Mouse (Mus musculus) limb, embryonic 11.5 days (tissue): ENCODE data around the gene Hcn2. TPM values are rescaled to one million over a fixed set of nuclear protein-coding genes. Genes with fewer than 3 reads are reported as not detected.

Source experiments
- ATAC-seq: fragments of 200-750 bp; cut with Nextera tagmentation; 2 replicates; pipeline ENCODE4 v1.8.0; 2017; ENCODE audit warnings: low read depth; ENCODE audit not compliant: insufficient number of reproducible peaks, low FRiP score, low TSS enrichment
- DNase-seq: peaks from one replicate; pipeline ENCODE4 v3.0.0-alpha.2; 2015; ENCODE audit warnings: low spot score
- H3K27ac ChIP-seq: fragments of 300-500 bp; sonication (generic); replicated peaks from 2 replicates; pipeline ENCODE4 v1.5.1; 2014; ENCODE audit warnings: low read depth, mild to moderate bottlenecking, low read length
- H3K27me3 ChIP-seq: fragments of 300-500 bp; sonication (generic); 2 replicates; pipeline ENCODE4 v1.6.1; 2014; ENCODE audit warnings: mild to moderate bottlenecking, low read length, mixed read lengths; ENCODE audit not compliant: control insufficient read depth, insufficient read depth
- H3K36me3 ChIP-seq: fragments of 300-500 bp; sonication (generic); 2 replicates; pipeline ENCODE4 v1.6.1; 2014; ENCODE audit warnings: mild to moderate bottlenecking, low read length, moderate library complexity, mixed read lengths; ENCODE audit not compliant: control insufficient read depth, insufficient read depth
- H3K4me1 ChIP-seq: fragments of 300-500 bp; sonication (generic); 2 replicates; pipeline ENCODE4 v1.6.1; 2014; ENCODE audit warnings: low read length, mixed read lengths; ENCODE audit not compliant: control insufficient read depth, insufficient read depth
- H3K4me2 ChIP-seq: fragments of 300-500 bp; sonication (generic); 2 replicates; pipeline ENCODE4 v1.6.1; 2014; ENCODE audit warnings: low read depth, mild to moderate bottlenecking, moderate library complexity; ENCODE audit not compliant: severe bottlenecking
- H3K4me3 ChIP-seq: fragments of 300-500 bp; sonication (generic); 2 replicates; pipeline ENCODE4 v1.5.1; 2014; ENCODE audit warnings: low read depth, low read length
- H3K9ac ChIP-seq: fragments of 300-500 bp; sonication (generic); 2 replicates; pipeline ENCODE4 v1.6.1; 2014; ENCODE audit warnings: mild to moderate bottlenecking, low read length
- H3K9me3 ChIP-seq: fragments of 300-500 bp; sonication (generic); 2 replicates; pipeline ENCODE4 v1.6.1; 2016; ENCODE audit warnings: low read length; ENCODE audit not compliant: control insufficient read depth
- WGBS: fragments of 180-500 bp; shearing (Covaris S2); extraction: QIAGEN DNeasy Blood & Tissue Kit; methylation state at CpG from one replicate; pipeline ENCODE4 v1.1.7; 2014; 5-methylcytosine and 5-hydroxymethylcytosine counted together
- polyA plus RNA-seq: library from polyadenylated mRNA; unstranded; fragments of >200 nt; fragmentation: Nextera tagmentation; extraction: Ambion mirVana; gene quantifications from 2 replicates; pipeline ENCODE4 v1.2.1, GENCODE M21; 2014

Gene Hcn2
- not detected in 2 replicates for polyA plus RNA-seq

GRCm38 (mm10) chr10:79716254-79716987, at the start of gene Hcn2:
Gene Hcn2 (plus strand): TSS chr10:79716634.
- 3% methylated on average over 33 of the region's 91 CpGs for whole genome bisulfite sequencing
- H3K27ac ChIP-seq: no peak within 1 kb of the TSS
- no peak for DNase-seq

DNA sequence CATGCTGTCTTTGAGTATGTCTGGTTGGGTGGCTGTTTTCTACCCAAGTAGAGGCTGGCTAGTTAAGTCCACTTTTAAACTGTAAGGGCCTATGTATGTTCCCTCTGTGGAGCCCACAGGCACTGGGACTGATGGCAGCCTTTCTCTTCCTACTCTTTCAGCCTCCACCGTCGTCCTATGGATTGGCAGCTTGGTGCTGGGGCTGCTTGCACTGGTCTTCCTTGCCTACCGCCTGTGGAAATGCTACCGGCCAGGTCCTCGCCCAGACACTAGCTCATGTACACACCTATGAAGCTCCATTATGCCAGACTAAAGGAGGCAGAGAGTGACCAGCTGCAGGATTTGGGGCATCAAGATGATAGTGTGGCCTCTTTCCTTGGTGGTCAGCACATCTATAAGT, 48.4 kb upstream of the Hcn2 start:
- H3K9me3 ChIP-seq: no peaks in the 10 kb centered on the region

More at GRCm38 (mm10) chr10:79716254-79716987, at the start of gene Hcn2:
- no peak for ATAC-seq
- H3K9ac ChIP-seq: peak within 1 kb of the TSS; percentile 40; the same call in 1 of the 2 replicates
- peaks cover 11% of the 10 kb centered on the region for H3K4me1 ChIP-seq
- peak within 1 kb of the TSS; percentile 88 for H3K4me2 ChIP-seq
- H3K9me3 ChIP-seq: no peaks in the 10 kb centered on the region
- H3K36me3 ChIP-seq: peaks cover 4% of the 10 kb centered on the region; the same call in 1 of the 2 replicates
- H3K4me3 ChIP-seq: peak within 1 kb of the TSS; percentile 39
- peaks cover 47% of the 10 kb centered on the region for H3K27me3 ChIP-seq

DNA sequence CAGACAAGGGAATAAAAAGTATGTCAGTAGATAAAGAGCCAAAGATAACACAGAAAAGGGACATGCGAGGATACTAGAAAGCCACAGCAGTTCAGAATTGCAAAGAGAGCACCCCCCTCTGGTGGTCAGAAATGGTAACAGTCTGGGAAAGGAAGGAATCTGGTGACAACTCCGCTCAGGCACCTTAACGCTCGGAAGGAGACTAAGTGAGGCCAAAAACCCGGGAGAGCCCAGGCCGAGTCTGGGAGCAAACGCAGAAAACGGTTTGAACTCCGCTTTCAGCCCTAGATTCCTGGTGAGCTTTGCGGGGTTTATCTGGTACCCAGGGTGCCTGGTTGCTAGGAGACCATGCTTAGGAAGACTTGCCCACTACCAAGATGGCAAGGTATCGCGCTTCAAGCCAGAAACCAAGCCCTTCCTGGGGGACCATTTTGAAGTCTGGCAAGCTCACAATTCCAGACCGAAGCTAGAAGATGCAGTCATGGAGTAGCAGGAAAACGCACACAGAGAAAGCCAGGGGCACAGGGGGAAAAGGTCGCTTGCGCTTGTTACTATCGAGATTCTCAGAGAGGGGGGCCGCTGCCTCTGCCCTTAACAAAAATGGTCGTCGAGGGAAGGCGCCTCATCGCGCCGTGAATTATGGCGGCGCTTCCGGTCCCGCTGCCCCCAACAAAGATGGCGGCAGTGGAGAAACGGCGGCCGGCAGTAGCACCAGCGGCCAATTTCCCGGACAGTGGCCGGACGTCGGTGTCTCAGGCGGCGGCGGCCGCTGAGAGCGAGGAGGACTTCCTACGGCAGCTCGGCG, 47.5 kb upstream of the Hcn2 start, which contains the start of gene Tpgs1:
Gene Tpgs1, plus strand, starts transcription at position 599 of the 805 bp plus-strand sequence.
- WGBS: under 1% methylated on average over 45 of the region's 45 CpGs
- peak; percentile 92 for DNase-seq
- H3K27ac ChIP-seq: peak within 1 kb of the TSS; percentile 95
- peak within 1 kb of the TSS; percentile 91 for H3K4me2 ChIP-seq
- H3K4me1 ChIP-seq: peaks cover 8% of the 10 kb centered on the region
- peaks cover 3% of the 10 kb centered on the region; the same call in 1 of the 2 replicates for H3K36me3 ChIP-seq
- H3K9ac ChIP-seq: peak within 1 kb of the TSS; percentile 95
- ATAC-seq: peak; percentile 74; the same call in 1 of the 2 replicates
- peak within 1 kb of the TSS; percentile 98 for H3K4me3 ChIP-seq
- H3K9me3 ChIP-seq: no peaks in the 10 kb centered on the region
- H3K27me3 ChIP-seq: no peaks in the 10 kb centered on the region

More for the DNA sequence above, 48.4 kb upstream of the Hcn2 start:
- H3K4me1 ChIP-seq: peaks cover 8% of the 10 kb centered on the region
- no peak overlapping the region for H3K27ac ChIP-seq
- DNase-seq: no peak
- peaks cover 3% of the 10 kb centered on the region; the same call in 1 of the 2 replicates for H3K36me3 ChIP-seq
- no peaks in the 10 kb centered on the region for H3K27me3 ChIP-seq
- H3K9ac ChIP-seq: no peak overlapping the region
- WGBS: 83% methylated on average over 5 of the region's 5 CpGs
- no peak overlapping the region for H3K4me2 ChIP-seq
- H3K4me3 ChIP-seq: no peak overlapping the region; the same call in 1 of the 2 replicates
- no peak for ATAC-seq

GRCm38 (mm10) chr10:79669576-79670057, 46.8 kb upstream of the Hcn2 start:
- Histone ChIP-seq H3K4me2 (peak overlapping the region; percentile 91), H3K27me3 (no peaks in the 10 kb centered on the region), H3K9me3 (no peaks in the 10 kb centered on the region), H3K27ac (peak overlapping the region; percentile 95), H3K4me3 (peak overlapping the region; percentile 98), H3K36me3 (peaks cover 3% of the 10 kb centered on the region; the same call in 1 of the 2 replicates), H3K4me1 (peaks cover 8% of the 10 kb centered on the region), H3K9ac (peak overlapping the region; percentile 95)
- DNase-seq (peak; percentile 91), ATAC-seq (peak; percentile 49; the same call in 1 of the 2 replicates)
- WGBS: 0% methylated on average over 47 of the region's 47 CpGs

DNA sequence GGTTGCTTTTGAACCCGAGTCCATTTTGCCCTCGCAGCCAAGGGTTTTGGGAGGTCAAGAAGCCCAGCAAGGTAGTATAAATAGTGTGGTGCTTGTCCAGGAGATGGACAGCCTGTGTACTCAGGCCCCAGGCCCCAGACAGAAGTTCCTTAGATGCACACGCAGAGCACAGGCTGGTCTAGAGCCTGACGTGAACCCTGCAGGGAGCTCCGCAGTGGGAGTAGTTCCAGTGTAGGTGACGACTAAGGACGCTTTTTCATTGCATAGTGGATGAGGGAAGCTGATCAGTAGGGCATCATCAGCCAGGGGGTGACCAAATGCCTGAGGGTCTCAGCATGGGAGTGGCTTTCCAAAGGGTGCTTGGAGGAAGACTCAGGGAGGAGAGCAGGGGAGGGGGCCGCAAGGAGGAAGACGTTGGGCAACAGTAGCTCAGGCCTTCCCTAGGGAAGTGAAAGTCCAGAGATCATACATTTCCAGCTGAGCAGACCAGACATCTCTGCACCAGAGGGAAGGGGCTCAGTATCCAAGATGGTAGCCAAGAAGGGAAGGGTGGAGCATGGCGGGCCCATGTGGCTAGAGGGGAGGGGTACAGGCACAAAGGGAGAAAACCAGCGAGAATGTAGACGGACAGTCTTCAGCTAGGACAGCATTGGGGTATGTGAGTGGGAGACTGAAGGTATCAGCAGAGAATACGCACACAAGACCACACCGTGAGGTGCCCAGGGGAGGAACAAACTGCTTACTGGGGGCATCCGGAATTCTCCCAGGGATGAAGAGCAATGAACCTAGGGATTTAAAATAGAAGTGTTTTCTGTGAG, 46.2 kb upstream of the Hcn2 start:
- peak overlapping the region; percentile 91 for H3K4me2 ChIP-seq
- peaks cover 8% of the 10 kb centered on the region for H3K4me1 ChIP-seq
- peak overlapping the region; percentile 95 for H3K27ac ChIP-seq
- DNase-seq (no peak), ATAC-seq (0 out of 2 replicates have a peak, but pooled peaks have one; percentile 7)
- peak overlapping the region; percentile 95 for H3K9ac ChIP-seq
- H3K36me3 ChIP-seq: peaks cover 3% of the 10 kb centered on the region; the same call in 1 of the 2 replicates
- H3K4me3 ChIP-seq: peak overlapping the region; percentile 98
- 0 out of 2 replicates have a peak, but pooled peaks cover 1% of the 10 kb centered on the region for H3K9me3 ChIP-seq
- no peaks in the 10 kb centered on the region for H3K27me3 ChIP-seq
- WGBS: 36% methylated on average over 15 of the region's 15 CpGs

DNA sequence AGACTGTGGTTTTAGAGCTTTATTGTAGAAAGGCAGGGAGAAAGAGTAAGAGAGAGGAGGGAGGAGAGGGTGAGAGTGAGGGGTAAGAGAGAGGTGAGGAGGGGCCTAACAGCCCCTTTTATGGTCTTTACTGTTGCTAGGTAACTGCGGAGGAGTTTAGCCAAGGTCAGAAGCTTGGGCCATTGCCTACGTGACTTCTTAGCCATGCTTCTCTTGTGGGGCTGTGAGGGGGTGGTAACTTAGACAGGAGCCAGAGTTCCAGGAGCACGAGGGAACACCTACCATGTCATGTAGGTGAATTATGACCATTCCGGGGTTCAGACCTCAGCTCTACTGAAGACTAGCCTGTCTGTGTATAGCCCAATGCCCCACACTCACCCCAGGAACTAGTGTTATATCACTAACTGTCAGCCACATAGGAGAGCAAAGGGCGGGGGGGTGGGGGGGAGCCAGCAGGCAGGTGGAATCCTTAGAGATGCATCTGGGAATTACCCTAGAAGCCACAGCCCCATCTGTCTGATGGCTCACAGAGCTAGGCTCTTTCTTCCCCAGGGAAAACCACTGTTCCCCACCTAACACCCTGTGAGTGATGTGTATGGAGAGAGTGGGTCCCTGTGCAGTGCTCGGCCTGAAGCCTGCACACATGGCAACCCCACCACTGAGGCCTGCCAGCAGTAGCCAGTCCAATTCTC, 44.9 kb upstream of the Hcn2 start:
- H3K27ac ChIP-seq: no peak overlapping the region

GRCm38 (mm10) chr10:79672088-79672455, 44.4 kb upstream of the Hcn2 start:
- 59% methylated on average over 3 of the region's 3 CpGs for whole genome bisulfite sequencing

More for the DNA sequence above, 44.9 kb upstream of the Hcn2 start:
- peaks cover 8% of the 10 kb centered on the region for H3K4me1 ChIP-seq
- DNase-seq (no peak), ATAC-seq (no peak)
- H3K9ac ChIP-seq: 0 out of 2 replicates have a peak overlapping the region, but pooled peaks have one; percentile 27
- H3K4me3 ChIP-seq: no peak overlapping the region
- 46% methylated on average over 6 of the region's 6 CpGs for WGBS
- no peaks in the 10 kb centered on the region for H3K27me3 ChIP-seq
- H3K36me3 ChIP-seq: peaks cover 3% of the 10 kb centered on the region; the same call in 1 of the 2 replicates
- no peak overlapping the region for H3K4me2 ChIP-seq
- H3K9me3 ChIP-seq: 0 out of 2 replicates have a peak, but pooled peaks cover 2% of the 10 kb centered on the region

More at GRCm38 (mm10) chr10:79672088-79672455, 44.4 kb upstream of the Hcn2 start:
- Histone ChIP-seq H3K36me3 (peaks cover 3% of the 10 kb centered on the region; the same call in 1 of the 2 replicates), H3K27me3 (no peaks in the 10 kb centered on the region), H3K4me2 (no peak overlapping the region), H3K9ac (no peak overlapping the region), H3K9me3 (0 out of 2 replicates have a peak, but pooled peaks cover 2% of the 10 kb centered on the region), H3K27ac (no peak overlapping the region), H3K4me3 (no peak overlapping the region), H3K4me1 (peaks cover 8% of the 10 kb centered on the region)
- ATAC-seq: no peak
- no peak for DNase-seq
